ENCODE assay signal across 12 mouse cellular contexts in the genomic region with DNA sequence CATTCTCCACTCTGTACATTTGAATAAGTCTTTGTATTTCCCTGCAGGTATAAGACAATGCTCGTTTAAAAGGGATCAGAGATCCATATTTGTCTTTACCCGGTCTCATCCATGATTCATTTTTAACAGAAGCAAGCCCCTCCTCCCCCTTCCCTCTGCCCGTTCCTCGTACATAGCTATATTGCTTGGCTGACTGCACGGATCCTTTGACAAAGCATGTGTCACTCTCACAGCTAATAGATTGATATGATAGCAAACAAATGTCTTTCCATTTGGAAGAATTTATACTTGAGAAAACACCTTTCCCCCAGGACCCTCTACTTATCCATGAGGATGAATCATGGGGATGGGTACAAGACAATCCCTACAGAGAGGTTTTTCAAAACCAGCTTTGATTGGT.
A peak's percentile ranks its signal among the peaks of the same experiment; 100 is the strongest.
DNase-seq lines count a peak whose midpoint lies in the region; ATAC-seq and TF ChIP-seq lines count a peak whose summit lies in the region.
"Had no signal": no experiment of that assay in that cellular context is flagged by ENCODE, and none has a peak within 500 bp of the region (broad histone marks: within the 10 kb centered on the region; RNA-seq: fewer than 3 reads in every experiment).

No protein-coding gene starts in this region.

- H3K4me1 ChIP-seq in heart, postnatal 0 days (ENCODE audit: control insufficient read depth, insufficient read depth), result peaks cover 13% of the 10 kb centered on the region; the same call in 1 of the 2 replicates
- H3K4me1 ChIP-seq in forebrain, embryonic 12.5 days, result peaks cover 23% of the 10 kb centered on the region
- H3K4me1 ChIP-seq in forebrain, postnatal 0 days (ENCODE audit: insufficient read depth), result peaks cover 6% of the 10 kb centered on the region; the same call in 1 of the 2 replicates
- H3K4me1 ChIP-seq in midbrain, embryonic 14.5 days (ENCODE audit: control insufficient read depth, insufficient read depth, low read length), result peaks cover 7% of the 10 kb centered on the region
- no peaks in the 10 kb centered on the region for H3K4me1 ChIP-seq in kidney, embryonic 15.5 days
- H3K4me1 ChIP-seq: liver, embryonic 12.5 days; megakaryocyte, embryonic 14.5 days had no signal

- no peak overlapping the region; the same call in 1 of the 2 replicates for H3K4me2 ChIP-seq in heart, postnatal 0 days (ENCODE audit: low read depth, low read length)
- H3K4me2 ChIP-seq in forebrain, embryonic 12.5 days, result no peak overlapping the region
- peak overlapping the region; percentile 11; the same call in 1 of the 2 replicates for H3K4me2 ChIP-seq in forebrain, postnatal 0 days (ENCODE audit: low read depth)
- H3K4me2 ChIP-seq in midbrain, embryonic 14.5 days (ENCODE audit: low read length), result peak overlapping the region; percentile 36
- no peak overlapping the region for H3K4me2 ChIP-seq in kidney, embryonic 15.5 days
- H3K4me2 ChIP-seq: liver, embryonic 12.5 days had no signal

- no peak for ATAC-seq in heart, postnatal 0 days (ENCODE audit: insufficient read depth, low read depth)
- ATAC-seq in forebrain, embryonic 12.5 days (ENCODE audit: low FRiP score), result 0 out of 2 replicates have a peak, but pooled peaks have one; percentile 14
- ATAC-seq in forebrain, postnatal 0 days, result 0 out of 2 replicates have a peak, but pooled peaks have one; percentile 18
- no peak for ATAC-seq in midbrain, embryonic 14.5 days (ENCODE audit: low FRiP score, low TSS enrichment)
- ATAC-seq in kidney, embryonic 15.5 days (replicated peaks; ENCODE audit: low FRiP score), result no peak
- ATAC-seq: liver, embryonic 12.5 days had no signal

- H3K27ac ChIP-seq in heart, postnatal 0 days (ENCODE audit: low read depth), result 0 out of 2 replicates have a peak overlapping the region, but pooled peaks have one; percentile 32
- H3K27ac ChIP-seq in forebrain, embryonic 12.5 days, result no peak overlapping the region
- H3K27ac ChIP-seq in forebrain, postnatal 0 days (ENCODE audit: low read depth, low read length), result no peak overlapping the region
- H3K27ac ChIP-seq in midbrain, embryonic 14.5 days (replicated peaks; ENCODE audit: low read depth, low read length), result peak overlapping the region; percentile 55; the same call in 1 of the 2 replicates
- no peak overlapping the region for H3K27ac ChIP-seq in kidney, embryonic 15.5 days
- H3K27ac ChIP-seq: gastrocnemius, adult 2 months; liver, embryonic 12.5 days had no signal

- H3K9me3 ChIP-seq in heart, postnatal 0 days (replicated peaks; ENCODE audit: control insufficient read depth, low read length), result peaks cover 6% of the 10 kb centered on the region; the same call in 1 of the 2 replicates
- H3K9me3 ChIP-seq in forebrain, embryonic 12.5 days, result peaks cover 7% of the 10 kb centered on the region; the same call in 1 of the 2 replicates
- H3K9me3 ChIP-seq in forebrain, postnatal 0 days (ENCODE audit: low read length), result no peaks in the 10 kb centered on the region
- H3K9me3 ChIP-seq in midbrain, embryonic 14.5 days (ENCODE audit: control insufficient read depth, low read length), result peaks cover 5% of the 10 kb centered on the region
- H3K9me3 ChIP-seq in kidney, embryonic 15.5 days (replicated peaks), result 0 out of 2 replicates have a peak, but pooled peaks cover 3% of the 10 kb centered on the region

- 75% methylated on average over 5 of the region's 5 CpGs for WGBS in heart, postnatal 0 days
- WGBS in forebrain, embryonic 12.5 days, result 32% methylated on average over 5 of the region's 5 CpGs
- 14% methylated on average over 5 of the region's 5 CpGs for WGBS in forebrain, postnatal 0 days
- 8% methylated on average over 5 of the region's 5 CpGs for WGBS in midbrain, embryonic 14.5 days
- 66% methylated on average over 5 of the region's 5 CpGs for WGBS in kidney, embryonic 15.5 days

- no peak overlapping the region; the same call in 1 of the 2 replicates for H3K9ac ChIP-seq in heart, postnatal 0 days (replicated peaks; ENCODE audit: low read depth, low read length)
- no peak overlapping the region for H3K9ac ChIP-seq in forebrain, embryonic 12.5 days
- no peak overlapping the region for H3K9ac ChIP-seq in forebrain, postnatal 0 days
- H3K9ac ChIP-seq in midbrain, embryonic 14.5 days (replicated peaks; ENCODE audit: low read length), result no peak overlapping the region
- H3K9ac ChIP-seq in kidney, embryonic 15.5 days, result no peak overlapping the region
- H3K9ac ChIP-seq: liver, embryonic 12.5 days had no signal

- no peak for TF ChIP-seq CTCF in heart, postnatal 0 days (IDR thresholded peaks at IDR 0.05; ENCODE audit: low read depth)
- TF ChIP-seq CTCF in forebrain, postnatal 0 days (IDR thresholded peaks at IDR 0.05; ENCODE audit: low read depth), result no peak

- no peaks in the 10 kb centered on the region for H3K27me3 ChIP-seq in heart, postnatal 0 days (ENCODE audit: control insufficient read depth, insufficient read depth, low read length)
- no peaks in the 10 kb centered on the region for H3K27me3 ChIP-seq in forebrain, embryonic 12.5 days
- no peaks in the 10 kb centered on the region for H3K27me3 ChIP-seq in forebrain, postnatal 0 days (ENCODE audit: insufficient read depth, low read length)
- H3K27me3 ChIP-seq in midbrain, embryonic 14.5 days (ENCODE audit: control insufficient read depth, insufficient read depth, low read length), result no peaks in the 10 kb centered on the region
- H3K27me3 ChIP-seq in kidney, embryonic 15.5 days, result no peaks in the 10 kb centered on the region
- H3K27me3 ChIP-seq: liver, embryonic 12.5 days; megakaryocyte, embryonic 14.5 days had no signal

- H3K36me3 ChIP-seq in heart, postnatal 0 days (replicated peaks; ENCODE audit: control insufficient read depth, insufficient read depth, low read length), result no peaks in the 10 kb centered on the region
- no peaks in the 10 kb centered on the region for H3K36me3 ChIP-seq in forebrain, embryonic 12.5 days (replicated peaks)
- H3K36me3 ChIP-seq in forebrain, postnatal 0 days (ENCODE audit: insufficient read depth), result no peaks in the 10 kb centered on the region
- H3K36me3 ChIP-seq in midbrain, embryonic 14.5 days (ENCODE audit: control insufficient read depth, insufficient read depth, low read length), result no peaks in the 10 kb centered on the region
- no peaks in the 10 kb centered on the region for H3K36me3 ChIP-seq in kidney, embryonic 15.5 days
- H3K36me3 ChIP-seq: liver, embryonic 12.5 days had no signal

- no peak overlapping the region for H3K4me3 ChIP-seq in heart, postnatal 0 days (ENCODE audit: low read depth, low read length)
- H3K4me3 ChIP-seq in forebrain, embryonic 12.5 days (replicated peaks), result no peak overlapping the region
- no peak overlapping the region for H3K4me3 ChIP-seq in forebrain, postnatal 0 days (ENCODE audit: low read depth, low read length)
- no peak overlapping the region for H3K4me3 ChIP-seq in midbrain, embryonic 14.5 days (replicated peaks; ENCODE audit: low read depth, low read length)
- H3K4me3 ChIP-seq in kidney, embryonic 15.5 days (replicated peaks), result no peak overlapping the region
- H3K4me3 ChIP-seq: gastrocnemius, adult 2 months; heart, adult 2 months; liver, embryonic 12.5 days; megakaryocyte, embryonic 14.5 days had no signal

- intact Hi-C loops in heart, postnatal 14 days (cut with DNase I), result loop anchor here (2.0 to 10.0 kb wide), 3 partner anchors 135 to 656 kb away; a partner anchor contains a TSS

- no peak for TF ChIP-seq EP300 in heart, postnatal 0 days (IDR thresholded peaks at IDR 0.05; ENCODE audit: low read depth)

- no peak for DNase-seq in heart, postnatal 0 days (ENCODE audit: low spot score)
- no peak for DNase-seq in heart, postnatal 14 days
- DNase-seq in forebrain, postnatal 0 days, result no peak
- DNase-seq in midbrain, embryonic 14.5 days, result peak; percentile 63
- DNase-seq in right cerebral cortex, postnatal 4 days, result no peak
- no peak for DNase-seq in adrenal gland, adult (ENCODE audit: inconsistent age in 2 of 2, low spot score in 1 of 2)
- DNase-seq: gastrocnemius, adult 2 months had no signal

Comparison
In these comparisons a context has a peak if more than half of its experiments do, and no peak if none do; other contexts are left out.
1. H3K4me2 ChIP-seq: peak in forebrain, postnatal 0 days (single experiment) and midbrain, embryonic 14.5 days (single experiment); none in heart, postnatal 0 days (single experiment), forebrain, embryonic 12.5 days (single experiment) and kidney, embryonic 15.5 days (single experiment).
2. ATAC-seq: peak in forebrain, embryonic 12.5 days (single experiment) and forebrain, postnatal 0 days (single experiment); none in heart, postnatal 0 days (single experiment), midbrain, embryonic 14.5 days (single experiment) and kidney, embryonic 15.5 days (single experiment).
3. H3K27ac ChIP-seq: peak in heart, postnatal 0 days (single experiment) and midbrain, embryonic 14.5 days (single experiment); none in forebrain, embryonic 12.5 days (single experiment), forebrain, postnatal 0 days (single experiment) and kidney, embryonic 15.5 days (single experiment).